Mouse (Mus musculus): ENCODE measurements around the gene Sel1l.

The Sel1l gene

GRCm38 (mm10) chr12:91849045-91849467, at the start of gene Sel1l:
Sel1l (minus strand) TSS chr12:91849157.
- peak; percentile 95 for DNase-seq (ENCODE audit: low read depth)

GRCm38 (mm10) chr12:91892622-91893560, 43.9 kb upstream of the Sel1l start:
- no peak for DNase-seq (ENCODE audit: low read depth)

GRCm38 (mm10) chr12:91880431-91880830, 31.5 kb upstream of the Sel1l start:
- DNase-seq (ENCODE audit: low read depth): no peak

- DNase-seq (ENCODE audit: low read depth): no peak
Observed at GRCm38 (mm10) chr12:91878912-91879250, 29.9 kb upstream of the Sel1l start.

GRCm38 (mm10) chr12:91878056-91878911, 29.3 kb upstream of the Sel1l start:
- no peak for DNase-seq (ENCODE audit: low read depth)

GRCm38 (mm10) chr12:91877646-91878045, 28.7 kb upstream of the Sel1l start:
- DNase-seq (ENCODE audit: low read depth): peak; percentile 24

- DNase-seq (ENCODE audit: low read depth): no peak
Observed at GRCm38 (mm10) chr12:91870671-91871070, 21.7 kb upstream of the Sel1l start.

- DNase-seq (ENCODE audit: low read depth): no peak
Observed at GRCm38 (mm10) chr12:91869352-91869751, 20.4 kb upstream of the Sel1l start.

- DNase-seq (ENCODE audit: low read depth): no peak
Observed at GRCm38 (mm10) chr12:91854330-91854729, 5.4 kb upstream of the Sel1l start.

- DNase-seq (ENCODE audit: low read depth): no peak
Observed at GRCm38 (mm10) chr12:91848394-91849044, 438 bp downstream of the Sel1l start.

GRCm38 (mm10) chr12:91846038-91846437, 2.9 kb downstream of the Sel1l start:
- no peak for DNase-seq (ENCODE audit: low read depth)

GRCm38 (mm10) chr12:91845393-91845792, 3.6 kb downstream of the Sel1l start:
- no peak for DNase-seq (ENCODE audit: low read depth)

GRCm38 (mm10) chr12:91844542-91844941, 4.4 kb downstream of the Sel1l start:
- DNase-seq (ENCODE audit: low read depth): no peak

GRCm38 (mm10) chr12:91843888-91844287, 5.1 kb downstream of the Sel1l start:
- no peak for DNase-seq (ENCODE audit: low read depth)

- no peak for DNase-seq (ENCODE audit: low read depth)
Observed at GRCm38 (mm10) chr12:91841714-91842113, 7.2 kb downstream of the Sel1l start.

GRCm38 (mm10) chr12:91838261-91838660, 10.7 kb downstream of the Sel1l start:
- DNase-seq (ENCODE audit: low read depth): no peak

GRCm38 (mm10) chr12:91837401-91838065, 11.4 kb downstream of the Sel1l start:
- no peak for DNase-seq (ENCODE audit: low read depth)

GRCm38 (mm10) chr12:91833939-91834333, 15.0 kb downstream of the Sel1l start:
- DNase-seq (ENCODE audit: low read depth): no peak

GRCm38 (mm10) chr12:91833237-91833938, 15.6 kb downstream of the Sel1l start:
- no peak for DNase-seq (ENCODE audit: low read depth)

GRCm38 (mm10) chr12:91831410-91831809, 17.5 kb downstream of the Sel1l start:
- DNase-seq (ENCODE audit: low read depth): no peak

GRCm38 (mm10) chr12:91820461-91820860, 28.5 kb downstream of the Sel1l start:
- DNase-seq (ENCODE audit: low read depth): no peak

Data from c-Kit-positive CD71-negative TER-119-negative erythroid progenitor cells, embryonic 14.5 days (primary cell).